Mouse (Mus musculus): ENCODE measurements at regions not wholly inside any gene's neighbourhood (a gene's known extent, or its start where the extent isn't known, plus 50 kb on each side); places are given as distances from the start of the nearest gene placed in this dataset.
"Not testable (repeated sequence)": the region's sequence is repeated elsewhere in the genome, so short reads cannot be mapped to it uniquely, and the experiment has no call there.

- DNase-seq (ENCODE audit: low spot score in 2 of 2) = not testable (repeated sequence)
Measured at GRCm38 (mm10) chr5:76081379-76081778, 58.7 kb upstream of the Srd5a3 start.

- DNase-seq (ENCODE audit: low spot score in 2 of 2) = no peak
Measured at GRCm38 (mm10) chr5:76080429-76080828, 59.6 kb upstream of the Srd5a3 start.

DNA sequence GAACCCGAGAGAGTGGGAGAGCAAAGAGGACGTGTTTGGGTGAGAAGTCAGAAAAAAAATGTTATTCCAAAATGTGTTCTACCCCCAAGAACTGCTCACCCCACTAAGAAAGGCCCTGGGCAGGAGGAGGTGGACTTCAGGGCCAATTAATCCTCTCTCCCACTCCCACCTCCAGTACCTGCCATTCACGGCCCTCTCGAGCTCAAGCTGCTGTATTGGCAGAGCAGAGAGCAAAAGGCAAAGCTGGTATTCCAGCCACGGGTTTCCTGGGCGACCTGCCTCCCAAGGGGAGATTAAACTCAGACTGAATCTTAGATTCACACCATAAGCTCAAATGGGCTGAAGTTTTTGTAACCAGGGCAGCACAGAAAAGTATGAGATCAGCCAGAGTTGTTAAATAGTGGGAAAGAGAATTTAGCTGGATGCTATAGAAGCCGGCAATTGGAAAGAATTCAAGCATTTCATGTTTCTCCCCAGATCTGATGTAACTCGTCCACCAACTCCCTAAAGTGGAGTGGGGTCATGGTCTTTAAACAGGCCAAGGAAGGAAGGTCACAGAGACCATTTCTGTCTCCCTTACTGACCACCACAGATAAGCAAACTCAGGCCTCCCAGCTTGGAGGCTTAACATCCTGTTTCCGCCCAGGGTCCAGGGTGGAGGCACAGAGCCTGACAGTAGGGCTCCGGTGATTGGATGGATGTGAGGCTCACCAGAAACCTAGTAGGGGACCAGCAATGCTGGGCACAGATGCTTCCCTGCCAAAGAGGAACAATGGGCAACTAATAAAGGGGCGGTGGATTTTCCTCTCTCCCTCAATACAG is 60.7 kb upstream of the Srd5a3 start:
- DNase-seq (ENCODE audit: low spot score in 2 of 2) = no peak

- no peak for DNase-seq (ENCODE audit: low spot score in 2 of 2)
Measured at GRCm38 (mm10) chr5:76078485-76078884, 61.6 kb upstream of the Srd5a3 start.

DNA sequence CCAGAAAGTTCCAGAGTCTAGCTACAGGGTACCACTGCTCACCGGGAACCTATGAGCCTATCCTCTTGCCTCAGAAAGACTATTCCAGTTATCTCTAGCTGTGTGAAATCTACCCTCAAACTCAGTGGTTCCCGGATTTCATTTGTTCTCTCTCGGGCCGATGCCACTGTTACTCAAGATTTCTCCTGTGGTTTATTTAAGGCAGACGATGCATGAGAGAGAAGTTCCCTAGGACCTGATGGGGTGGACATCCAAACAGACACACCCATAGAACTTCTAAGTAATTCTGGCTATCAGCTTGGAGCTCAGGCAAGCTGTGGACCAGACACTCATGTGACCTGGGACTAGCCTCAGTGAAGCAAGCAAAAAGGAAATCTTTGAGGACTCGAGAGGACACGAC is 63.8 kb upstream of the Srd5a3 start:
- DNase-seq (ENCODE audit: low spot score in 2 of 2) = no peak

GRCm38 (mm10) chr5:76075401-76075800 is 64.7 kb upstream of the Srd5a3 start:
- no peak for DNase-seq (ENCODE audit: low spot score in 2 of 2)

DNA sequence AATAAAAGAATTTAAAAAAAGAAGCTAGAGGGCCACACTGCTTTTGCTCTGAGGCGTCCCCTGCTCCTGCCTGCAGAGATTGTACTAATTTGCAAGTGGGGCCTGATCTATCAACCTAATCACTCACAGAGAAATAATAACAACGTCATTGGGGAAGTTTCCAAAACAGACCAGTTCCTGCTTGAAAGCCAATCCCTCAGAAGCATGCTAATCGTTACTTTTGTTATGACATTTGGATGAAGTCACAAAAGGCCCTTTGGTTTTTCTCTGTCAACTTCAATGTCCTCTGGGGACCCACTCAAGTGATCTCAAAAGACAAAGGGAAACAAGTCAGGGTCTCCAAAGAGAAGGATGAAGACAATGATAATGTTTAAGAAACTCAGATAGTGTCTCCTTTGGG is 72.2 kb upstream of the Srd5a3 start:
- no peak for DNase-seq (ENCODE audit: low spot score in 2 of 2)

- no peak for DNase-seq (ENCODE audit: low spot score in 2 of 2)
Measured at GRCm38 (mm10) chr5:76067231-76067630, 72.8 kb upstream of the Srd5a3 start.

DNA sequence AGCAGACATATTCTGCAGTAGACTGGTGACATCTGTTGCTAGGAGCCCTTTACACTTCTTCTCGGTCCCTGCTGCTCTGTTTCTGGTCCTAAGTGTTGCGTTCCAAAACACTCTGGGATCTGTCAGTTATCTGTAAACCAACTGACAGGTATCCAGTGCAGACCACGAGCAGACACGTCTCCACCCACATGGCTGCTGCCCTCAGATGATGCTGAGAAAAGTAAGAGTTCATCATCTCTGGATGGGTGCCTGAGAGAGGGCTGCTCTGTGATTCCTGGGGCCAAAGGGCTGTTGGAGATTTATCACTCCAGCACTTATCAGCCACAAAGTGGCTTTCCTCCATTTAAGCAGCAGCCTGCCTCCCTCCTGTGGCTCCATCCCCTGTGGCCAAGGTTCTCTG is 74.3 kb upstream of the Srd5a3 start:
- no peak for DNase-seq (ENCODE audit: low spot score in 2 of 2)

DNA sequence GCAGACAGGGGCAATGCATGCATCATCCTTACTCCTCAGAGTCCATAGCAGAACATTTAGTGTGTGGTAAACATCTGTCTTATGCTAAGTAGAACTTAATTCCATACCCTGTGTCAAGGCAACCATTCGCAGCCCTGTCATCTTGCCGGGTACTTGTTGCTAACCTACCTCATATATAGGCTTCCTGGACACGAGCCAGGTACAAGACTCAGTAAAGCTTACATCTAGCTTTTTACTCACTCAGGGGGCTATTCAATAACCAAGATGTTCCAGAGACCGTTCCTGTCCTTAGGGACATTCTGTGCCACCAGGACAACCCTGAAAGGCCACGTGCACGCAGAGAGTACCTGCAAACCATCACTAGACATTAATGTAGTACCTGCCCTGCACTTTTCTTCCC is 74.8 kb upstream of the Srd5a3 start:
- DNase-seq (ENCODE audit: low spot score in 2 of 2) = no peak

- no peak for DNase-seq (ENCODE audit: low spot score in 2 of 2)
Measured at GRCm38 (mm10) chr5:76064686-76065085, 75.4 kb upstream of the Srd5a3 start.

DNA sequence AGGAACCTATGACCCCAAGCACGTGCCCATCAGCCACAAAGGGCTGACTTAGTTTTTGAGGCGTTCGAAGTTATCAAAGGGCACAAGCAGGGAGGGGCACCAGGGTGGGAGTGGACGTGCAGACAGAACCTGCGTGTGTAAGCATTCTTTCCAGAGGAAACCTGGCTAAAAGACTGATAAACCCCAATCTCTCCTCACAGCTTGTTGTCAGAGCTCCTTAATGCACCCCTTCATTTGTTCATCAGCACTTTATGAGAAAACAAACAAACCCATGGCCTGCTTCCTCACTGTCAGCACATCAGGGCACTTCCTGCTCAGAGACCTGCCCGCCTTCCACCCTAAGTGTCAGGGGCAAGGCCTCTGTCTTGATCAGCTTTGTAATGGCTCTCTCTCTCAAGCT is 76.6 kb upstream of the Srd5a3 start:
- no peak for DNase-seq (ENCODE audit: low spot score in 2 of 2)

DNA sequence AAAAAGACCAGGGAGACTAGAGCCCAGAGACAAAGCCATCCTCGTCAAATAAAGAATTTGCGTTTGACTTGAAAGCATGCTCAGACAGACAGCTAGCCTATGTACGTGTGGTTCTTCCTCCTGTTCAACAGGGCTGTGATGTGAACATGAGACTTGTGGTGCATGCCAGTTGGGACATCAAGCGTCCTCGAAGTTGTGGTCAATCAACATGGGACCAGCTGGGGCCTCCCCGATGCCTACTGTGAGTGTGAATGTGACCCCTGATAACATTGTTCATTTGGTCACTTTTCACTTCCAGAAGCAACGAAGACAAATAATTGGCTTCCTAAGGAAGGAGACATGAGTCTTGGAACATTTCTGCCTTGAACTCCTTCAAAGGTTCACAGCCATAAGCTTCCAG is 79.8 kb upstream of the Kdr start:
- DNase-seq (ENCODE audit: low spot score in 2 of 2) = no peak

DNA sequence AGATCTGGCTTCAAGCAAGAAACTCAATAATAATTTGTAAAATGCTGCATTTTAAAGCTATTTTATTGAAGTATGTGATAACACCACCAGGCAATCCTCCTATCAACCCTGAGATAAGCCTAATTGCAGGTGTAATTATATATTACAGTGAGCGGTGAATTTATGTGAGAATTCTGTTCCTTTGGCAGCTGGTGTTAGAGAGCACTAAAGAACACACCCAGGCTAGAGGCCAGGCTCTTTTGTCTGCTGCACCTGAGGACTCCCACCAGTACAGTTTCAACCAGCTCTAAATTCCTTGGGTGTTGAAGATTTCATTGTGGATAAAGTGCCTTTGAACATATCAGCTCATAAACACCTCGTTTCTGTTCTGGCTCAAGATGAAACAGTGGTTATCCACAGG is 77.6 kb upstream of the Kdr start:
- DNase-seq (ENCODE audit: low spot score in 2 of 2) = no peak

GRCm38 (mm10) chr5:76052782-76053181 is 74.5 kb upstream of the Kdr start:
- DNase-seq (ENCODE audit: low spot score in 2 of 2) = no peak

GRCm38 (mm10) chr5:76051658-76052057 is 73.4 kb upstream of the Kdr start:
- DNase-seq (ENCODE audit: low spot score in 2 of 2) = no peak

DNA sequence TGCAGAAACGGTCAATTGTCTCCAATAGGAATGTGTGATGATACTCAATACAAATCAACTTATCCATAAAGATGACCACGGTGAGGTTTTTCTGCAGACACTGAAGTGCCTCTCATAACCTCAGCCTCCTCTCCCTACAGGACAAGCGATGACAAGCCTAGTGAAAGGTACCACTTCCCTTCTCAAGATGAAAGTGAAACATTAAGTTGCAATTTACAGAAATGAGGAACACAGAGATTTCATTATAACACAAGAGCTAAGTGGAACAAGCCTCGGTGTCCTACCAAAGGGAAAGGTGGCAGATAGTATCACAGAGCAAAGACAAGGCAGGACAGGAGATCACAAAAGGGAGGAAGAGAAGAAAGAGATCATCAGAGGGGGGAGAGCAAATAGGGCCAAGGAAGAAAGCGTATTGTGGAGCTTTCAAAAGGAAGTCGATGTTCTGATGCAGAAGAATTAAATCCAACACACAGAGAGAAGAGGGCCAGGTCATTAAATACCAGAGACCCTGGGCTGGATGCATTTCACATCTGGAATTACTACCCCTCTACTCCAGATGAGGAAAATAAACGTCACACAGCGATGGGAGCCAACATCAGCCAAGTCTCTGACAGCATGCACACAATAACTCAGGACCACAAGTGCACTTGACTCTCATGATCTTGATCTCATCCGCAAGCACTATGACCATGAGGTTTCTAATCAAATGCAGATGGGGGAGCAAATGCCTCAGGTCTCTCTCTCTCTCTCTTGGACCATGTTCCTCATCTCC is 70.0 kb upstream of the Kdr start:
- peak in 1 of 2 experiments; percentile 32 for DNase-seq (ENCODE audit: low spot score in 2 of 2)

GRCm38 (mm10) chr5:76043521-76044510 is 65.6 kb upstream of the Kdr start:
- DNase-seq (ENCODE audit: low spot score in 2 of 2) = no peak

DNA sequence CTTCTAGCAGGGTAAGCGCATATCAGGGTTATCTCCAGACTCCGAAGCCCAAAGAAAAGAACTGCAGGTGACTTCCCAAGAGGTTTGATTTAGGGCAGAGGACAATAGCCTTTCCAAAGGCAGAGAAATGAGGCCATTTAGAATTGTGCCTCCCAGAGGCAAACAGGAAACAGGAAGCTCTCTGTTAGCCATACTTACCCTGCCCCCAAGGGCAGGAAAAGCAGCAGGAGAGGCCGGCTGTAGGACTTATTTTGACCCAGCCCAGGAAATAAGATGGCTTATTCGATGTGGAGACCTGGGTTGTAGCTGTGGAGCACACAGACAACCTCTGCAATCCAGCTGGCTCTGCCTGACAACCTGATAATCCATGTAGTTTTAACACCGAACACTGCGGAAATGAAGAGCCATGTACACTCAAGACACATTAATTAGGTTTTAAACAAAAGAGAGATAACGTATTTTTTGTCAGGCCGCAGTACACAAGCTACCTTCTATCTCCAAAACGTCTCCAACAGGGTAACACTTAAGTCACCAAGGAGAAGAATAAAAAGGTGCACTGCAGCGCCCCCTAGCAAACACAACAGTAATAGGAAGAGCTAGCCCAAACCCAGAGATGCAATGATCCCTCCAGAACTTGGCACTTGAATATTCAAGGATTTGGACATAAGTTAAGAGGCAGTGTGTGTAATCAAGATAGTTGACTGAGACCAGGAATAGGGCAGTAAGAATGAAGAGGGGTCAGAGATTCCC is 62.4 kb upstream of the Kdr start:
- DNase-seq (ENCODE audit: low spot score in 2 of 2) = no peak

DNA sequence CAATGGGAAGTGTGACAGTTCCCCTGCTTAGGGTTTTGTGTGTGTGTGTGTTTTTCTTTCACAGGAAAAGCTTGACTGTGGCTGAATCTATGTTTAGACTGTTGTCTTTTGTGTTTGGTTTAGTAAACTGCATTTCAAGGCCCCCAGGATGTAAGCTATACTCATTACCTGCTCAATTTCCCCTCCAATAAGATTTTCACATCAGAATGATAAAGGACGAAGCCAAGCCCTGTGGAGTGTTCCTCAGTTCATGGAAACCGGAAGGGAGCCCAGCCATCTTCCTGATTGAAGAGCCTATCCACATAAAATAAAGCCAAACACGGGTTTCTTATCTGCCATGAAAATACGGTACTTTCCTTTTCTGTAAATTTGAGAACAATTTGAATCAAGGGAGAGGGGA is 50.5 kb upstream of the Kdr start:
- no peak for DNase-seq (ENCODE audit: low spot score in 2 of 2)
